Mouse (Mus musculus) colon, adult 2 months (tissue): ENCODE results near the gene Ahnak2. TPM values are rescaled to one million over a fixed set of nuclear protein-coding genes. Genes with fewer than 3 reads are reported as not detected.

Experiments used
- polyA plus RNA-seq: library from polyadenylated mRNA; depleted of rRNA; stranded (reverse); fragments of >200 nt; gene quantifications from 2 replicates; pipeline ENCODE4 v1.2.3, GENCODE M21; 2012; rRNA removed

Gene Ahnak2
- polyA plus RNA-seq = 15.6 and 16.6 TPM in 2 replicates

DNA sequence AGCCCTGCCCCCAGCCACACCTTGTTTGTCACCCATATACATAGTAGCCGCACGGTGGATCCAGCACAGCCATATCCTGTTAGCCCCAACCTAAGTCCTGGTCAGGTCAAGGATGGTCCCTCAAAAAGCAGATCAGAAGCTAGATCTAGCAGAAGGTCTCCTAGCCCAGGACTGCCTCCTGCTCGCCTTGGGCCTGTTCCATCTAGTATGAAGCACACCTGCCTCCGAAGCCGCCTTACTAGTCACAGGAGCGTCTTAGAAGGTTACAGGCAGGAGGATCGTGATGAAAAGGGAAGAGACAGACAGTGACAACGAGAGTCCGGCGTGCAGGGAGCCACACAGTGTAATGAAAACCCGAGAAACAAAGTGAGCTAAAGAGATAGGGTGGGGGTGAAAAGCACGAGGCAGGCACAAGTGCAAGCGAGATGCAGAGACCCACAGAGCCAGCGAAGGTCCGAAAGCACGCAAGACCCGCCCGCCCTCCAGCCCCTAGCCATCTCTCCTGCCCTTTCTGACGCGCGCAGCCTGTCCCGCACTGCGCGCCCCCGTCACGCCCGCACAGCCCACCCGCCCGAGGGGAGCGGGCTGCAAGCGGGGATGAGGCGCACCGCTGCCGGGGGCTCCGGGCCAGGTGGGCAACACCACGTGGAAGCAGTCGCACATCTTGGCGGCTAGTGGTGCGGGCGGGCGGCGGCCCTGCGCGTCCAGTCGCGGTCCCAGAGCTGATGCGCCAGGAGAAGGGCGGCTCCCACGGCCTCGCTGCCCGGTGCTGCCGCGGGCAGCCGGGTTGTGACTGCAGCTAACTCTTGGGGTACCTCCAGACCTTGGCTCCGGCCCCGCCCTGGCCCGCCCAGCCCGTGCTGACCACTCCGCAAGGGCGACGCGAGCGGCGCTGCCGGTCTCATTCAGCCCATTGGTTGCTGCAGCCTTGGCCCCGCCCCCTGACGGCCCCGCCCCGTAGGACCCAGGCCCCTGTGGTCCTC is at the start of gene Ahnak2:
Ahnak2 (minus strand) TSS at position 794 of the 983 bp plus-strand sequence.

DNA sequence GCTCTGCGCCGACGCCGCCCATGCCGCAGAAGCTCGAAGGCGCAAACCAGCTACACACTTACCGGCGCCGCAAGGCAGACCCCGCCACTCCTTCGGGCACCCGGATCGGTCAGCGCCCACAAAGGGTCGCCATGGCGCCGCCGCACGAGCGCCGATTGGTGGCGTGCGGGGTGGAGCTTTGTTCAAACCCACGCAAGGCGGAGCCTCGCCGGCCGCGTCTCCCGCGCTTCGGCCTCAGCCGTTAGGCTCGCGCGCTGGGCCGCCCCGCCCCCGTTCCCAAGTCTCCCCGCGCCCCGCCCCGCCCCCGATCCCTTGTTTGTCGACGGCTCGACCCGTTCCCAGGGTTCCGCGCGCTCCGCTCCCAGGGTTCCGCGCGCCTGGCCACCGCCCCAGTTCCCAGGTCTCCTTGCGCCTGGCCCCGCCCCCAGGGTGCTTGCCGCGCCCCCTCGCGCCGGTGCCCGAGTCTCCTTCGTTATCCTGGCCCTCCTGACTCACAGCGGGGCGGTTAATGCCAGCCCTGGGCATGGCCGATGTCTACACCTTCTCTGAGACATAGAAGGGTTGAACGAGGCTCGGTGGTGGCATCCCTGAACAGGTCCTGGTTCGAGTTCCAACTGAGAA is 26.9 kb upstream of the Ahnak2 start, which contains the start of gene Cdca4:
Cdca4 (minus strand) TSS at position 180 of the 621 bp plus-strand sequence.

GRCm38 (mm10) chr12:112808587-112809364 is 6.3 kb upstream of the Ahnak2 start, which contains the start of gene Clba1:
Gene Clba1 (plus strand): TSS chr12:112808937.

DNA sequence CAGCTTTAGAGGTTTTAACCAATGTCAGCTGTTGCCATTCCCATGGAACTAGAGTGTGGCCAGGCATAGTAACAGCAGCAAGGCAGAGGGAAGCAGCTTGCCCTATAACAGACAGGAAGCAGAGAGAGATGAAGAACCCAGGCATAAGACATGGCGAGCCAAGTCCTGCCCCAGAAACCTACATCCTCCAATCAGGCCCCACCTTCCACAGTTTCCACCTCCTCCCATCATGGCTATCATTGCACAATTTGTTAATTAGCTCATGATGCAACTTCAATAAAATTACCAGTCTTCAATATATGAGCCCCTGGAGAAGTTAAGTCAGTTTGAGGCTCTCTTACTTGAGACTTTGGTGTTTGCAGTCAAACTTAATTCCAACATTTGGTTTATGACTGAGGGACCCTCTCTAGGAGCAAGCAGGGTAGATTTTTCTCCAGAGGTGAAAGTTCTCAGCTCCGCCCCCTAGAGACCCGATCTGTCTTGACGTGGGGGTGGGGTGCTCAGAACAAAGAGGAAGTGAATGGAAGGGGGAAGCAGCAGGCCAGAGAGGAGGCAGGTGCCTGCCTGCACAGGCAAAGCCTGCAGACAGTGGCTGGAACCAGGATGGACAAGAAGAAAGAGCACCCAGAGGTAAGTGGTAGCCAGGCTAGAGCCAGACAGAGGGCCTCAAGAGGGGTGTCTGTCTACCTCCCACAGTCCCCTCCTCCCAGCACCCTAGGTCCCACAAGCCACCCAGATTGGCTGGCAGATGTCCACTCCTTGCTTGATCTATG is 42.1 kb downstream of the Ahnak2 start, which contains the start of gene Pld4:
Pld4 (plus strand) TSS at position 502 of the 773 bp plus-strand sequence.

Other genes with a start within 250 kb of the Ahnak2 start
- gene Inf2, start 213.9 kb downstream of the Ahnak2 start, polyA plus RNA-seq = 33.8 and 45.8 TPM in 2 replicates
- 1.4 and 2.0 TPM in 2 replicates for gene Adssl1, start 182.6 kb downstream of the Ahnak2 start, polyA plus RNA-seq
- gene Siva1, start 158.0 kb downstream of the Ahnak2 start, polyA plus RNA-seq = 41.6 and 45.3 TPM in 2 replicates
- gene Akt1, start 127.8 kb downstream of the Ahnak2 start, polyA plus RNA-seq = 190 and 203 TPM in 2 replicates
- 46.1 and 46.8 TPM in 2 replicates for gene Zbtb42, start 123.8 kb downstream of the Ahnak2 start, polyA plus RNA-seq
- 133 and 150 TPM in 2 replicates for gene Cep170b, start 82.2 kb downstream of the Ahnak2 start, polyA plus RNA-seq
- 25.8 and 31.1 TPM in 2 replicates for gene Pld4, start 42.0 kb downstream of the Ahnak2 start, polyA plus RNA-seq
- 4.2 and 4.8 TPM in 2 replicates for gene Clba1, start 6.3 kb upstream of the Ahnak2 start, polyA plus RNA-seq
- 20.8 and 21.0 TPM in 2 replicates for gene Cdca4, start 26.8 kb upstream of the Ahnak2 start, polyA plus RNA-seq
- 3.7 and 4.6 TPM in 2 replicates for gene Gpr132, start 65.6 kb upstream of the Ahnak2 start, polyA plus RNA-seq
- 11.8 and 14.3 TPM in 2 replicates for gene Jag2, start 127.1 kb upstream of the Ahnak2 start, polyA plus RNA-seq
- 62.1 and 75.8 TPM in 2 replicates for gene Nudt14, start 139.5 kb upstream of the Ahnak2 start, polyA plus RNA-seq
- gene Btbd6, start 173.8 kb upstream of the Ahnak2 start, polyA plus RNA-seq = 106 and 114 TPM in 2 replicates
- 109 and 158 TPM in 2 replicates for gene Brf1, start 198.0 kb upstream of the Ahnak2 start, polyA plus RNA-seq
- 39.5 and 41.1 TPM in 2 replicates for gene Pacs2, start 211.9 kb upstream of the Ahnak2 start, polyA plus RNA-seq